Mouse (Mus musculus) neural tube, embryonic 14.5 days (tissue): ENCODE measurements around the gene Traf7. TPM values are rescaled to one million over a fixed set of nuclear protein-coding genes. Genes with fewer than 3 reads are reported as not detected.

Experiments used
- ATAC-seq: fragments of 200-750 bp; cut with Nextera tagmentation; 2 replicates; pipeline ENCODE4 v1.8.0; 2017; ENCODE audit warnings: low read depth, mild to moderate bottlenecking, moderate TSS enrichment, moderate library complexity
- H3K27ac ChIP-seq: fragments of 300-500 bp; sonication (generic); 2 replicates; pipeline ENCODE4 v1.5.1; 2014; ENCODE audit warnings: low read depth, mild to moderate bottlenecking, control low read depth, low read length, moderate library complexity, mixed read lengths
- H3K27me3 ChIP-seq: fragments of 300-500 bp; sonication (generic); 2 replicates; pipeline ENCODE4 v1.6.1; 2014; ENCODE audit warnings: low read length; ENCODE audit not compliant: control insufficient read depth, insufficient read depth
- H3K36me3 ChIP-seq: fragments of 300-500 bp; sonication (generic); 2 replicates; pipeline ENCODE4 v1.6.1; 2014; ENCODE audit warnings: low read length, mixed read lengths; ENCODE audit not compliant: control insufficient read depth, insufficient read depth
- H3K4me1 ChIP-seq: fragments of 300-500 bp; sonication (generic); 2 replicates; pipeline ENCODE4 v1.6.1; 2014; ENCODE audit warnings: low read length; ENCODE audit not compliant: control insufficient read depth, insufficient read depth
- H3K4me2 ChIP-seq: fragments of 300-500 bp; sonication (generic); 2 replicates; pipeline ENCODE4 v1.6.1; 2014; ENCODE audit warnings: mild to moderate bottlenecking, low read depth, low read length, control low read depth
- H3K4me3 ChIP-seq: fragments of 300-500 bp; sonication (generic); 2 replicates; pipeline ENCODE4 v1.5.1; 2014; ENCODE audit warnings: low read depth, low read length, control low read depth, mixed read lengths
- H3K9ac ChIP-seq: fragments of 300-500 bp; sonication (generic); replicated peaks from 2 replicates; pipeline ENCODE4 v1.6.1; 2014; ENCODE audit warnings: low read depth, mild to moderate bottlenecking, control low read depth, low read length, mixed read lengths
- H3K9me3 ChIP-seq: fragments of 300-500 bp; sonication (generic); 2 replicates; pipeline ENCODE4 v1.6.1; 2016; ENCODE audit warnings: low read length; ENCODE audit not compliant: control insufficient read depth
- WGBS: fragments of 180-500 bp; shearing (Covaris S2); extraction: QIAGEN DNeasy Blood & Tissue Kit; methylation state at CpG from one replicate; pipeline ENCODE4 v1.1.7; 2014; 5-methylcytosine and 5-hydroxymethylcytosine counted together
- polyA plus RNA-seq: library from polyadenylated mRNA; unstranded; fragments of >200 nt; fragmentation: Nextera tagmentation; extraction: Ambion mirVana; gene quantifications from 2 replicates; pipeline ENCODE4 v1.2.1, GENCODE M21; 2014

The Traf7 gene
- 74.2 and 76.6 TPM in 2 replicates for polyA plus RNA-seq

- under 1% methylated on average over 40 of the region's 40 CpGs for WGBS
- peak within 1 kb of the TSS; percentile 94 for H3K4me2 ChIP-seq
- peak within 1 kb of the TSS; percentile 82 for H3K9ac ChIP-seq
- H3K27me3 ChIP-seq: no peaks in the 10 kb centered on the region
- H3K4me3 ChIP-seq: peak within 1 kb of the TSS; percentile 83
- H3K27ac ChIP-seq: peak within 1 kb of the TSS; percentile 84
- ATAC-seq: peak; percentile 98
- H3K4me1 ChIP-seq: peaks cover 26% of the 10 kb centered on the region
- H3K36me3 ChIP-seq: peaks cover 10% of the 10 kb centered on the region; the same call in 1 of the 2 replicates
- H3K9me3 ChIP-seq: no peaks in the 10 kb centered on the region
Observed at GRCm38 (mm10) chr17:24527723-24528559, at the start of gene Traf7. TSS of gene Traf7 (minus strand) at chr17:24527938.

- ATAC-seq: no peak
- 96% methylated on average over 9 of the region's 9 CpGs for WGBS
- peaks cover 66% of the 10 kb centered on the region for H3K36me3 ChIP-seq
- H3K27me3 ChIP-seq: no peaks in the 10 kb centered on the region
- no peaks in the 10 kb centered on the region for H3K4me1 ChIP-seq
- no peak overlapping the region for H3K9ac ChIP-seq
- H3K27ac ChIP-seq: no peak overlapping the region
- no peak overlapping the region for H3K4me3 ChIP-seq
- no peak overlapping the region for H3K4me2 ChIP-seq
- H3K9me3 ChIP-seq: no peaks in the 10 kb centered on the region
Observed at GRCm38 (mm10) chr17:24573811-24574210, 46.1 kb upstream of the Traf7 start.

- ATAC-seq: no peak
- 97% methylated on average over 12 of the region's 12 CpGs for WGBS
- Histone ChIP-seq H3K9me3 (no peaks in the 10 kb centered on the region), H3K9ac (no peak overlapping the region), H3K27me3 (no peaks in the 10 kb centered on the region), H3K36me3 (peaks cover 55% of the 10 kb centered on the region), H3K4me1 (no peaks in the 10 kb centered on the region), H3K4me2 (no peak overlapping the region), H3K4me3 (no peak overlapping the region), H3K27ac (no peak overlapping the region)
Observed at GRCm38 (mm10) chr17:24572651-24573245, 45.0 kb upstream of the Traf7 start.

- Histone ChIP-seq H3K36me3 (peaks cover 45% of the 10 kb centered on the region), H3K4me3 (no peak overlapping the region), H3K4me2 (no peak overlapping the region), H3K27ac (no peak overlapping the region), H3K9ac (no peak overlapping the region), H3K9me3 (no peaks in the 10 kb centered on the region), H3K27me3 (no peaks in the 10 kb centered on the region), H3K4me1 (peaks cover 3% of the 10 kb centered on the region; the same call in 1 of the 2 replicates)
- no peak for ATAC-seq
- whole genome bisulfite sequencing: 86% methylated on average over 4 of the region's 4 CpGs
Observed at GRCm38 (mm10) chr17:24569837-24570236, 42.1 kb upstream of the Traf7 start.

GRCm38 (mm10) chr17:24567034-24567779 is 39.5 kb upstream of the Traf7 start:
- Histone ChIP-seq H3K4me3 (no peak overlapping the region), H3K9me3 (no peaks in the 10 kb centered on the region), H3K27me3 (no peaks in the 10 kb centered on the region), H3K9ac (no peak overlapping the region), H3K36me3 (peaks cover 31% of the 10 kb centered on the region), H3K27ac (no peak overlapping the region), H3K4me1 (peaks cover 3% of the 10 kb centered on the region; the same call in 1 of the 2 replicates), H3K4me2 (no peak overlapping the region)
- no peak for ATAC-seq
- WGBS: 61% methylated on average over 8 of the region's 8 CpGs

GRCm38 (mm10) chr17:24565792-24566191 is 38.1 kb upstream of the Traf7 start:
- ATAC-seq: no peak
- Histone ChIP-seq H3K36me3 (peaks cover 17% of the 10 kb centered on the region), H3K4me1 (peaks cover 5% of the 10 kb centered on the region; the same call in 1 of the 2 replicates), H3K4me3 (no peak overlapping the region), H3K27me3 (no peaks in the 10 kb centered on the region), H3K27ac (no peak overlapping the region), H3K9me3 (no peaks in the 10 kb centered on the region), H3K9ac (no peak overlapping the region), H3K4me2 (no peak overlapping the region)
- WGBS: 88% methylated on average over 3 of the region's 3 CpGs

- no peak overlapping the region for H3K4me2 ChIP-seq
- H3K36me3 ChIP-seq: peaks cover 10% of the 10 kb centered on the region; the same call in 1 of the 2 replicates
- WGBS: 91% methylated on average over 3 of the region's 3 CpGs
- H3K4me3 ChIP-seq: no peak overlapping the region
- H3K9me3 ChIP-seq: no peaks in the 10 kb centered on the region
- no peak overlapping the region for H3K27ac ChIP-seq
- H3K4me1 ChIP-seq: peaks cover 8% of the 10 kb centered on the region; the same call in 1 of the 2 replicates
- no peak for ATAC-seq
- no peaks in the 10 kb centered on the region for H3K27me3 ChIP-seq
- H3K9ac ChIP-seq: no peak overlapping the region
Observed at GRCm38 (mm10) chr17:24565092-24565491, 37.4 kb upstream of the Traf7 start.

GRCm38 (mm10) chr17:24564422-24564821 is 36.7 kb upstream of the Traf7 start:
- Histone ChIP-seq H3K27me3 (no peaks in the 10 kb centered on the region), H3K9me3 (no peaks in the 10 kb centered on the region), H3K36me3 (0 out of 2 replicates have a peak, but pooled peaks cover 5% of the 10 kb centered on the region), H3K27ac (no peak overlapping the region), H3K9ac (no peak overlapping the region), H3K4me2 (no peak overlapping the region), H3K4me3 (no peak overlapping the region), H3K4me1 (peaks cover 8% of the 10 kb centered on the region; the same call in 1 of the 2 replicates)
- ATAC-seq: no peak
- 91% methylated on average over 4 of the region's 4 CpGs for WGBS
